Mouse (Mus musculus): ENCODE measurements at regions not wholly inside any gene's neighbourhood (a gene's known extent, or its start where the extent isn't known, plus 50 kb on each side); places are given as distances from the start of the nearest gene placed in this dataset.

DNA sequence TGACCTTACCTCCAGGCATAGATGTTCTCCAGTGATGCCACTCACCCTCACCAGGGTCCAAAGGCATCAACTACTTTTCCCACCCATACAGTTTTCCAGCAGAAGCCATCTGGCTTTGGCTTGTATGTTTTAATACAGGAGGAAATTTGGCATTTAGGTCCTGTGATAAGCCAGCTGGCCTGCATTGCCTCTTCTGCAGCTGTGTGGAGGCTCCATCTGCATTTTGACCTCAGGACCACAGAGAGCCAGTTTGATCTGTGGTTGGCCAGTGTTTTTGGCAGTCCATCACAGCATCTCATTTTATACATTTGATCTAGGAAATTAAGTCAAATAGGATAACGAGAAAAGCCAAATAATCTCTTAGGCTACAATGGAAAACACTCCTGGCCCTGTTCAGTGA, 315.1 kb upstream of the Sphkap start:
- no peak for TF ChIP-seq CTCF (IDR thresholded peaks at IDR 0.05; ENCODE audit: extremely low read depth, insufficient read length, insufficient replicate concordance, low read depth, low read length)
- TF ChIP-seq POLR2A (IDR thresholded peaks at IDR 0.05; ENCODE audit: low read depth, low read length), result no peak

Measured in small intestine, adult 2 months (tissue).